Mouse (Mus musculus): ENCODE data around the gene Sdf2l1.

Sdf2l1 gene

GRCm38 (mm10) chr16:17124119-17124870 lies 7.9 kb downstream of the Sdf2l1 start:
- in situ Hi-C loops (cut with MboI, MseI), result no loop called here

- in situ Hi-C loops (cut with MboI, MseI), result no loop called here
These were observed 10.6 kb downstream of the Sdf2l1 start for GRCm38 (mm10) chr16:17121569-17121968.

GRCm38 (mm10) chr16:17117309-17117799 lies 14.8 kb downstream of the Sdf2l1 start:
- in situ Hi-C loops (cut with MboI, MseI), result no loop called here

- in situ Hi-C loops (cut with MboI, MseI), result no loop called here
These were observed 21.1 kb downstream of the Sdf2l1 start, which contains the start of gene Ppil2 for GRCm38 (mm10) chr16:17110771-17111743. Ppil2 (minus strand) TSS chr16:17111257.

- in situ Hi-C loops (cut with MboI, MseI), result no loop called here
These were observed 27.6 kb downstream of the Sdf2l1 start for GRCm38 (mm10) chr16:17104600-17104999.

- in situ Hi-C loops (cut with MboI, MseI), result no loop called here
These were observed 29.5 kb downstream of the Sdf2l1 start for GRCm38 (mm10) chr16:17102630-17103220.

- in situ Hi-C loops (cut with MboI, MseI), result no loop called here
These were observed 35.2 kb downstream of the Sdf2l1 start for GRCm38 (mm10) chr16:17096938-17097337.

GRCm38 (mm10) chr16:17088346-17088745 lies 43.8 kb downstream of the Sdf2l1 start:
- in situ Hi-C loops (cut with MboI, MseI), result no loop called here

- in situ Hi-C loops (cut with MboI, MseI), result no loop called here
These were observed 45.5 kb downstream of the Sdf2l1 start for GRCm38 (mm10) chr16:17086669-17087193.

GRCm38 (mm10) chr16:17086241-17086640 lies 45.9 kb downstream of the Sdf2l1 start:
- in situ Hi-C loops (cut with MboI, MseI), result no loop called here

GRCm38 (mm10) chr16:17085636-17086035 lies 46.5 kb downstream of the Sdf2l1 start:
- in situ Hi-C loops (cut with MboI, MseI), result no loop called here

GRCm38 (mm10) chr16:17082121-17082792 lies 49.9 kb downstream of the Sdf2l1 start:
- in situ Hi-C loops (cut with MboI, MseI), result no loop called here

All from T-helper 2 cell (primary cell).